Mouse (Mus musculus): ENCODE data around the gene Gnb3. TPM values are rescaled to one million over a fixed set of nuclear protein-coding genes. Genes with fewer than 3 reads are reported as not detected.
"Not testable (repeated sequence)": the region's sequence is repeated elsewhere in the genome, so short reads cannot be mapped to it uniquely, and the experiment has no call there.

Gene Gnb3
- polyA plus RNA-seq, 1 experiment, result 0.41 TPM

- 61% methylated on average over 10 of the region's 10 CpGs for WGBS
- no peak overlapping the region for H3K27ac ChIP-seq (ENCODE audit: insufficient read depth, low read depth, low read length)
- H3K4me1 ChIP-seq (ENCODE audit: control insufficient read depth, insufficient read depth, low read length), result no peaks in the 10 kb centered on the region
- TF ChIP-seq POLR2A (IDR thresholded peaks at IDR 0.05; ENCODE audit: low read depth, low read length) (no peak), CTCF (conservative IDR thresholded peaks at IDR 0.05; ENCODE audit: insufficient read depth, insufficient read length, low read depth, low read length) (no peak)
- no peaks in the 10 kb centered on the region for H3K27me3 ChIP-seq (replicated peaks; ENCODE audit: control insufficient read depth, insufficient read depth, low read length)
- no peak for DNase-seq
- H3K36me3 ChIP-seq (ENCODE audit: control insufficient read depth, insufficient read depth, low read length), result no peaks in the 10 kb centered on the region
- H3K4me3 ChIP-seq (ENCODE audit: insufficient read depth, low read depth, low read length), result no peak overlapping the region
Measured at GRCm38 (mm10) chr6:124835531-124835930, 4.5 kb downstream of the Gnb3 start.

DNA sequence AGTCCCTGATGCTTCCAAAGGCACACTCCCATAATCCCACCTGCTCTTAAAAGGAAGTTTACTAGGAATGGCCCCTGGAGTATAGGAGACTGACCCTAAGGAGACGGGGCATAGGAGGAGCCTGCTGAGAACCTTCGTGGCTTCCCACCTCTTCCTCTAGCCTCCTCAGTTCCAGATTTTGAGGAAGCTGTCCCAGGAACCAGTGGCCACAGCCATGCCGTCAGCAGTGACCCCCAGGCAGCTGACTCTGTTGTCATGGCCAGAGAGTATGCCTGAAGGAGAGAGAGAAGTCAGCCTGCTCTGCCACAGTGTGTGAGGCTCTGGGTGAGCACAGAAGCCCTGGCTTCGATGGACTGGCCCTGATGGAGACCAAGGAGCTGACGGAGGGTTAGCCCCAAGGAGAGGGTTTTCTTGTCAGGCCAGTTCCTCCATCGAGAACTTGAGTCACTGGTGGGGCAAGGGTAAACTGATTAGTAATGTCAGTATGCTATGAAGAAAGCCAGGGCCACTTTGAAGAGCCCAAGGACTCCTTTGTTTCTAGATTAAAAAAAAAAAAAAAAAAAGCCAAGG is 5.5 kb downstream of the Gnb3 start:
- H3K27me3 ChIP-seq (replicated peaks; ENCODE audit: control insufficient read depth, insufficient read depth, low read length), result no peaks in the 10 kb centered on the region
- 86% methylated on average over 6 of the region's 6 CpGs for WGBS
- no peak overlapping the region for H3K4me3 ChIP-seq (ENCODE audit: insufficient read depth, low read depth, low read length)
- H3K4me1 ChIP-seq (ENCODE audit: control insufficient read depth, insufficient read depth, low read length), result no peaks in the 10 kb centered on the region
- no peak for DNase-seq
- TF ChIP-seq POLR2A (IDR thresholded peaks at IDR 0.05; ENCODE audit: low read depth, low read length), result no peak
- no peak for TF ChIP-seq CTCF (conservative IDR thresholded peaks at IDR 0.05; ENCODE audit: insufficient read depth, insufficient read length, low read depth, low read length)
- H3K36me3 ChIP-seq (ENCODE audit: control insufficient read depth, insufficient read depth, low read length), result no peaks in the 10 kb centered on the region
- H3K27ac ChIP-seq (ENCODE audit: insufficient read depth, low read depth, low read length), result no peak overlapping the region

DNA sequence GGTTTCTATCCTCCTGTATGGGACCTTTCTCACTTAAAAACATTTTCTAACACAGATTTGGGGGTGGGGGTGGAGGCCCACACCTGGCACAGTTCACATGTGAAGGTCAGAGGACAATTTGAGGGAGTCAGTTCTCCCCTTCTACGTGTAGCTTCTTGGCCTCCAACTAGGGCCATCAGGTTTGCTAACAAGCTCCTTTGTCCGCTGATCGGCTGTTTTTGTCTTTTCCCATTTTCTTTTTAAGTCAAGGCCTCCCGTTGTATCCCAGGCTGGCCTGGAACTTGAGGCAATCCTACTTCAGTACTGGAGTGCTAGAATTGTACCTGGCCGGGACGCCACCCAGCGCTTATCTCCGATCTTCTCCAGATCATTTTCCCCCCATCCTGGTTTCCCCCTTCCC is 8.4 kb downstream of the Gnb3 start:
- 91% methylated on average over 8 of the region's 8 CpGs for WGBS
- Histone ChIP-seq H3K4me3 (ENCODE audit: insufficient read depth, low read depth, low read length) (no peak overlapping the region), H3K36me3 (ENCODE audit: control insufficient read depth, insufficient read depth, low read length) (no peaks in the 10 kb centered on the region), H3K4me1 (ENCODE audit: control insufficient read depth, insufficient read depth, low read length) (no peaks in the 10 kb centered on the region), H3K27me3 (replicated peaks; ENCODE audit: control insufficient read depth, insufficient read depth, low read length) (no peaks in the 10 kb centered on the region), H3K27ac (ENCODE audit: insufficient read depth, low read depth, low read length) (no peak overlapping the region)
- TF ChIP-seq CTCF (conservative IDR thresholded peaks at IDR 0.05; ENCODE audit: insufficient read depth, insufficient read length, low read depth, low read length) (no peak), POLR2A (IDR thresholded peaks at IDR 0.05; ENCODE audit: low read depth, low read length) (no peak)
- no peak for DNase-seq

DNA sequence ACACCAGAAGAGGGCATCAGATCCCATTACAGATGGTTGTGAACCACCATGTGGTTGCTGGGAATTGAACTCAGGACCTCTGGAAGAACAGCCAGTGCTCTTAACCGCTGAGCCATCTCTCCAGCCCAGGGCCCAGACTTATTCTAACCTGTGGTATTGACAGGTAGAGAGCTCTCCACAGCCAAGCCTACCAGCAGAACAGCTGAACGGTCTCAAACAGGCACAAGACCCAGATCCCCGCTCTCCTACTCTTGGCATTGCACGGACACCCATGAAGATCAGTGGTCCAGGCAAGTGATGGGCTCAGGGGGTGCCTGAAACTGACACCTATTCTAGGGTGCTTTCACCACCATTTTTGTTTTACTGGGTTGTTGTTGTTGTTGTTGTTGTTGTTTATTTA is 8.9 kb downstream of the Gnb3 start:
- DNase-seq; H3K4me3 ChIP-seq (ENCODE audit: insufficient read depth, low read depth, low read length): not testable (repeated sequence)

DNA sequence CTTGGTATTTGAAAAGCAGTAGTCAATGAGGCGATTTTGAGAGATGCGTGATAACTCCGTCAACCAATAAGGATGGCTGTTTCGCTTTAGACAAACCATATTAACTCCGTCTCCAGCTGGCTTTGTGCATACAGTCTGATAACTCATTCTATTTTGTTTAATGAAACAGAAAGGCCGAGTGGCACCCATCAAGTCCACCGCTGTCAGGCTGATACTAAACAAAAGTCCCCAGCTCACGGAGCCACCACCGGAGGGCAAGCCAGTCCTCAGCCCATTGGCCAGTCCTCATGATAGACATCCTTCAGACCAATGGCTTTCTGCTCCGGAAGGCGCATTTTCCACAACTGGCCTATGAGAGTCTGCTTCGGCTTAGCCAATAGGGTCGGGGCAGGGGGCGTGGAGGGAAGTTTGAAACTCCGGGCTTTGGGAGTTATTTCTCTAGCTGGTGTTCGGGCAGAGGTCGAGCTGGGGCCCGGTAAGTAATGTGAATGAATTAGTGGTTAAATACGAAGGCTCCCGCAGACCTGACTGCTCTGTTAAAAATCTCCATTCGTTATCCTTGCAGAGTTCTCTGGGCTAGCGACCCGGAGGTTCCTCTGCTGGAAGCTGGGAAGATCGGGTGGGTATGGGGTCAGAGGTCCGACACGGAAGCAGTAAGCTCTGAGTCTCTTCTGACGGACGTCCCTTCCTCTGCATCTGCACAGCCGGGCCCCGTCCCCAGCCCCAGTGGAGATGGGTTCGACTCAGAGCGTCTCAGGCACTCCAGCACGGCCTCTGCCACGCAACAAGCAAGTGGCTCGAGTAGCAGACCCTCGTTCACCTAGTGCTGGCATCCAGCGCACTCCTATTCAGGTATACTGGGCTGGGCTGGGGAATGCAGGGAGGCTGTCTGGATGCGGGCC is 10.0 kb downstream of the Gnb3 start:
- Histone ChIP-seq H3K36me3 (ENCODE audit: control insufficient read depth, insufficient read depth, low read length) (no peaks in the 10 kb centered on the region), H3K4me1 (ENCODE audit: control insufficient read depth, insufficient read depth, low read length) (no peaks in the 10 kb centered on the region), H3K4me3 (ENCODE audit: insufficient read depth, low read depth, low read length) (peak overlapping the region; percentile 50), H3K27me3 (replicated peaks; ENCODE audit: control insufficient read depth, insufficient read depth, low read length) (no peaks in the 10 kb centered on the region), H3K27ac (ENCODE audit: insufficient read depth, low read depth, low read length) (peak overlapping the region; percentile 66)
- peak; percentile 99 for DNase-seq
- WGBS, result under 1% methylated on average over 38 of the region's 38 CpGs
- 0 out of 2 replicates have a peak, but pooled peaks have one; percentile 10 for TF ChIP-seq CTCF (conservative IDR thresholded peaks at IDR 0.05; ENCODE audit: insufficient read depth, insufficient read length, low read depth, low read length)
- TF ChIP-seq POLR2A (IDR thresholded peaks at IDR 0.05; ENCODE audit: low read depth, low read length), result no peak

More for the DNA sequence above, 8.9 kb downstream of the Gnb3 start:
- H3K4me1 ChIP-seq (ENCODE audit: control insufficient read depth, insufficient read depth, low read length); H3K27ac ChIP-seq (ENCODE audit: insufficient read depth, low read depth, low read length); H3K36me3 ChIP-seq (ENCODE audit: control insufficient read depth, insufficient read depth, low read length); H3K27me3 ChIP-seq (replicated peaks; ENCODE audit: control insufficient read depth, insufficient read depth, low read length): not testable (repeated sequence)
- WGBS, result 89% methylated on average over 4 of the region's 4 CpGs

DNA sequence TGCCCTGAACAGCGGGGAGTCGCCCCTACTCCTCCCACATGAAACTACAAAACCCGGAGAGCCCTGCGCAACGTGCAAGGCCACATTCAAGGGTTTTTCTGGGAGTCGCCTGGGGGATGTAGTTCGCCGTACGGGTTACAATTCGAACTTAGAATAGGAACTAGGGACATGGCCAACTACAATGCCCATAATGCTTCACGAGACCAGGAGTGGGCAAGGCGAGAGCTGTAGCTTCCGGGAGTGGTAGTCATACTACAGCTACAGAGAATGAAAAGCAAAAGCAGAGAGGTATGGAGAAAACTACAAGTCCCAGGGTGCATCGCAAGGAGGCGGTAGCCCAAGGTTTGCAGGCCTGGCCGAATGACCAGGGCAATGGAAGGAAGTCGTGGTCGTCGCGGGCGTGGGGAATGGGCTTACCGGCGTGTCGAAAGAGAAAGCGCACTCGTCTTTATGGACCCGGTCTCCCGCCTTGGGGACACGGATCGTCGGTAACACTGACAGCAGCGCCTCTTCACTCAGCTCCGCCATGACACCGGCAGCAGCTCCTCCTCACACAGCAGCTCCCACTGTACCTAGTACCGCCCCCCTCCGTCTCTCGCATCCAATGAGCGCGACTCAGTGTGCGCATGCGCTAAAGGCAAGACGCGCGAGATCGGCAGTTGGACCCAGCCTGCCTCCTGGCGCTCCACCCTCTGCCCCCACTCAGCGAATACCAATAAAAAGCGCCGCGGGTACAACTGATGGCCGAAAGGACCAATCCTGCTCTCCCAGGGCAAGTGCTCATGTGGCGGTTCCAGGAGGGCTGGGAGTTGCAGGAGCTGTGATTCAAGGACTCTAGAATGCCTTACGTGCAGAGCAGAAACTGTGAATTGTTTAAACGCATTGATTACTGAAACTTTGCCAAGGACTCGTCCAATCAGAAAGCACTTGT is 10.9 kb downstream of the Gnb3 start, which contains the start of the genes Usp5 and Cdca3:
Gene Usp5 (minus strand): TSS at position 617 of the 931 bp plus-strand sequence.
Gene Cdca3 (plus strand): TSS at position 680 of the 931 bp plus-strand sequence.
- Histone ChIP-seq H3K36me3 (ENCODE audit: control insufficient read depth, insufficient read depth, low read length) (no peaks in the 10 kb centered on the region), H3K4me3 (ENCODE audit: insufficient read depth, low read depth, low read length) (peak within 1 kb of the TSS; percentile 72), H3K4me1 (ENCODE audit: control insufficient read depth, insufficient read depth, low read length) (no peaks in the 10 kb centered on the region), H3K27ac (ENCODE audit: insufficient read depth, low read depth, low read length) (peak within 1 kb of the TSS; percentile 84), H3K27me3 (replicated peaks; ENCODE audit: control insufficient read depth, insufficient read depth, low read length) (no peaks in the 10 kb centered on the region)
- WGBS, result under 1% methylated on average over 55 of the region's 55 CpGs
- TF ChIP-seq POLR2A (IDR thresholded peaks at IDR 0.05; ENCODE audit: low read depth, low read length) (peak; percentile 45), CTCF (conservative IDR thresholded peaks at IDR 0.05; ENCODE audit: insufficient read depth, insufficient read length, low read depth, low read length) (no peak)
- DNase-seq, result peak; percentile 100

Measured in kidney, adult 2 months (tissue).